ENCODE assay signal across 21 mouse cellular contexts in the genomic region with DNA sequence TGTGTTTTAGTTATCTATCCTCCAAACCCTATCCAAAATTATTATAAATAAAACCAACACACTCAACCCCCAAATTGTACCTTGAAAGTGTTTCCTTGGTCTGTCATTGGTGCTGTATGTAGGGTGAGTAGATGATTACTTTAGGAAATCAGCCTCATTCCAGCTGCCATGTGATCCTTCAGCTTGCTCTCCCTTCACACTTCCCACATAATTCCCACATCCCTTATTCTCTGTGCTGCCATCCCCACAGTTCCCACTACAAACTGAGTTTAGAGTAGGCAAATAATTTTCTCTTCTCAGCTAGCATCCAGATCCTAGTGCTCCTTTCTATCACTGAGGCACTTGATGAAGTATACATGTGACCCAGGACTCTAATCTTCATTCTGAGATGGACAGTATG.
DNase-seq lines count a peak whose midpoint lies in the region; ATAC-seq lines count a peak whose summit lies in the region.
"Had no signal": no experiment of that assay in that cellular context is flagged by ENCODE, and none has a peak within 500 bp of the region (broad histone marks: within the 10 kb centered on the region; RNA-seq: fewer than 3 reads in every experiment).

No protein-coding gene starts in this region.

- no peak for DNase-seq in frontal cortex, postnatal 14 days (ENCODE audit: low spot score in 2 of 2)
- DNase-seq in right cerebral cortex, adult 18-20 months: peak; percentile 8
- DNase-seq in right cerebral cortex, postnatal 10 days (ENCODE audit: low spot score in 2 of 2): no peak
- DNase-seq in brain, adult 2 months (ENCODE audit: low read depth, low spot score): peak; percentile 39
- DNase-seq in adrenal gland, postnatal 14 days: no peak
- DNase-seq: adrenal gland, postnatal 10 days; adrenal gland, postnatal 36 days; B cell, adult 2 months; cerebellum, adult 11 months; cerebellum, adult 18-20 months; cerebellum, adult 8-10 months; cerebellum, adult 9-11 months; cerebellum, postnatal 14 days; cerebellum, postnatal 36 days; embryo, embryonic 11 days had no signal

- peak; percentile 95 for ATAC-seq in frontal cortex, adult (ENCODE audit: low TSS enrichment)
- ATAC-seq: activated CD4-positive, CD25-positive, alpha-beta regulatory T cell, adult 4 months; CD4-positive, CD25-positive, alpha-beta regulatory T cell, adult 4 months; forebrain, embryonic 14.5 days; forebrain, embryonic 16.5 days; Patski had no signal

Comparison
In these comparisons a context has a peak if more than half of its experiments do, and no peak if none do; other contexts are left out.
1. DNase-seq: peak in right cerebral cortex, adult 18-20 months (single experiment) and brain, adult 2 months (single experiment); none in frontal cortex, postnatal 14 days (0 of 2), right cerebral cortex, postnatal 10 days (0 of 2) and adrenal gland, postnatal 14 days (single experiment).